8 mouse cellular contexts compared by ENCODE assay signal in the genomic region with DNA sequence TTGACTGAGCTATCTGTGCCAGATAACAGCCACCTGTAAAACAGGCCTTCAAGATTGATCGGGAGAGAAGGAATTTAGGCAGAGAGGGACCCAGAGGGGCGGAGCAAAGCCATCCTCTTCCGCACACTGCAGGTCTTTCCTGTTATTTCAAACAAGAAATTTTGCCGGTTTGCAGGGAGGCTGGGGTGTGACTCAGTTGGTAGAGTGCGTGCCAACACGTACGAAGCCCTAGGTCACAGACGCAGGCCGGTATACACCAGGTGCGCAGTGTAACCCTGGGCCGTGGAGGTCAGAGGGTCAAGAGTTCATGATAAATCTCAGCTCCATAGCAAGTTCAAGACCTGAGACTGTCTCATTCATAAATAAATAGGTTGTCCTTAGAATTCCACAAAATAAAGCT. TPM values are rescaled to one million over a fixed set of nuclear protein-coding genes. Genes with fewer than 3 reads are reported as not detected.
DNase-seq lines count a peak whose midpoint lies in the region; ATAC-seq and TF ChIP-seq lines count a peak whose summit lies in the region.

No protein-coding gene starts in this region.

- TF ChIP-seq POLR2A in lung, adult 2 months (IDR thresholded peaks at IDR 0.05; ENCODE audit: borderline replicate concordance, extremely low read depth, low read depth, low read length): no peak

- no peak overlapping the region; the same call in 1 of the 2 replicates for H3K4me2 ChIP-seq in forebrain, embryonic 14.5 days (ENCODE audit: low read length)
- H3K4me2 ChIP-seq in lung, postnatal 0 days (replicated peaks; ENCODE audit: low read depth, low read length): peak overlapping the region; percentile 57
- H3K4me2 ChIP-seq in intestine, embryonic 16.5 days (ENCODE audit: low read depth, low read length): peak overlapping the region; percentile 93
- peak overlapping the region; percentile 44 for H3K4me2 ChIP-seq in neural tube, embryonic 13.5 days

- no peak overlapping the region for H3K9ac ChIP-seq in forebrain, embryonic 14.5 days (ENCODE audit: low read length)
- no peak overlapping the region for H3K9ac ChIP-seq in lung, postnatal 0 days (replicated peaks; ENCODE audit: low read depth)
- H3K9ac ChIP-seq in intestine, embryonic 16.5 days (ENCODE audit: low read depth, low read length): peak overlapping the region; percentile 77
- no peak overlapping the region for H3K9ac ChIP-seq in neural tube, embryonic 13.5 days

- H3K27ac ChIP-seq in forebrain, embryonic 10.5 days: 0 out of 2 replicates have a peak overlapping the region, but pooled peaks have one; percentile 54
- H3K27ac ChIP-seq in forebrain, embryonic 14.5 days (ENCODE audit: low read depth, low read length): no peak overlapping the region
- H3K27ac ChIP-seq in lung, postnatal 0 days (ENCODE audit: low read length): no peak overlapping the region
- H3K27ac ChIP-seq in intestine, embryonic 16.5 days (ENCODE audit: low read length): no peak overlapping the region
- H3K27ac ChIP-seq in neural tube, embryonic 13.5 days (replicated peaks): no peak overlapping the region

- no peak for DNase-seq in forebrain, embryonic 10.5 days (ENCODE audit: extremely low spot score, low spot score)
- no peak for DNase-seq in forebrain, embryonic 14.5 days (ENCODE audit: low spot score)
- DNase-seq in lung, postnatal 0 days (ENCODE audit: low spot score): no peak
- DNase-seq in lung, adult 2 months: no peak
- DNase-seq in layer of hippocampus, postnatal 10 days (ENCODE audit: low spot score in 2 of 2): no peak
- no peak for DNase-seq in spleen, adult 12 weeks (ENCODE audit: low spot score)

- 52% methylated on average over 11 of the region's 11 CpGs for WGBS in forebrain, embryonic 10.5 days
- 56% methylated on average over 11 of the region's 11 CpGs for WGBS in forebrain, embryonic 14.5 days
- 34% methylated on average over 11 of the region's 11 CpGs for WGBS in lung, postnatal 0 days
- 43% methylated on average over 11 of the region's 11 CpGs for WGBS in lung, adult 2 months
- 40% methylated on average over 11 of the region's 11 CpGs for WGBS in intestine, embryonic 16.5 days
- WGBS in neural tube, embryonic 13.5 days: 49% methylated on average over 11 of the region's 11 CpGs

- TF ChIP-seq EP300 in lung, postnatal 0 days (IDR thresholded peaks at IDR 0.05): no peak

- peaks cover 21% of the 10 kb centered on the region for H3K4me1 ChIP-seq in forebrain, embryonic 10.5 days
- H3K4me1 ChIP-seq in forebrain, embryonic 14.5 days (ENCODE audit: control insufficient read depth, insufficient read depth, low read length): no peaks in the 10 kb centered on the region
- peaks cover 6% of the 10 kb centered on the region; the same call in 1 of the 2 replicates for H3K4me1 ChIP-seq in lung, postnatal 0 days (ENCODE audit: insufficient read depth, low read depth, low read length)
- peaks cover 2% of the 10 kb centered on the region; the same call in 1 of the 2 replicates for H3K4me1 ChIP-seq in lung, adult 2 months (ENCODE audit: control insufficient read depth, insufficient read depth, low read length)
- H3K4me1 ChIP-seq in intestine, embryonic 16.5 days (ENCODE audit: control insufficient read depth, insufficient read depth, low read length): peaks cover 19% of the 10 kb centered on the region
- peaks cover 12% of the 10 kb centered on the region; the same call in 1 of the 2 replicates for H3K4me1 ChIP-seq in neural tube, embryonic 13.5 days (replicated peaks)

- H3K36me3 ChIP-seq in forebrain, embryonic 10.5 days (replicated peaks): no peaks in the 10 kb centered on the region
- no peaks in the 10 kb centered on the region for H3K36me3 ChIP-seq in forebrain, embryonic 14.5 days (ENCODE audit: control insufficient read depth, insufficient read depth, low read length)
- no peaks in the 10 kb centered on the region for H3K36me3 ChIP-seq in lung, postnatal 0 days (ENCODE audit: insufficient read depth, low read length)
- no peaks in the 10 kb centered on the region for H3K36me3 ChIP-seq in intestine, embryonic 16.5 days (ENCODE audit: control insufficient read depth, insufficient read depth, low read length)
- H3K36me3 ChIP-seq in neural tube, embryonic 13.5 days: no peaks in the 10 kb centered on the region

- H3K27me3 ChIP-seq in forebrain, embryonic 10.5 days (ENCODE audit: poor library complexity, severe bottlenecking): peaks cover 72% of the 10 kb centered on the region
- H3K27me3 ChIP-seq in forebrain, embryonic 14.5 days (replicated peaks; ENCODE audit: control insufficient read depth, insufficient read depth, low read length): peaks cover 15% of the 10 kb centered on the region; the same call in 1 of the 2 replicates
- no peaks in the 10 kb centered on the region for H3K27me3 ChIP-seq in lung, postnatal 0 days (replicated peaks; ENCODE audit: insufficient read depth, low read length)
- H3K27me3 ChIP-seq in intestine, embryonic 16.5 days (replicated peaks; ENCODE audit: control insufficient read depth, insufficient read depth, low read length): no peaks in the 10 kb centered on the region
- H3K27me3 ChIP-seq in neural tube, embryonic 13.5 days: peaks cover 29% of the 10 kb centered on the region

- peak overlapping the region; percentile 48 for H3K4me3 ChIP-seq in forebrain, embryonic 10.5 days
- no peak overlapping the region for H3K4me3 ChIP-seq in forebrain, embryonic 14.5 days (ENCODE audit: low read depth, low read length)
- H3K4me3 ChIP-seq in lung, postnatal 0 days (ENCODE audit: low read depth, low read length): peak overlapping the region; percentile 24
- no peak overlapping the region for H3K4me3 ChIP-seq in lung, adult 2 months (replicated peaks; ENCODE audit: extremely low read depth, low read depth, low read length)
- peak overlapping the region; percentile 57 for H3K4me3 ChIP-seq in intestine, embryonic 16.5 days (ENCODE audit: low read length)
- 0 out of 2 replicates have a peak overlapping the region, but pooled peaks have one; percentile 10 for H3K4me3 ChIP-seq in neural tube, embryonic 13.5 days

- no peak for ATAC-seq in forebrain, embryonic 14.5 days
- ATAC-seq in lung, postnatal 0 days: no peak
- ATAC-seq in intestine, embryonic 16.5 days: peak; percentile 12
- no peak for ATAC-seq in neural tube, embryonic 13.5 days (ENCODE audit: low read depth)

- TF ChIP-seq CTCF in lung, postnatal 0 days (IDR thresholded peaks at IDR 0.05): no peak
- TF ChIP-seq CTCF in lung, adult 2 months (IDR thresholded peaks at IDR 0.05; ENCODE audit: insufficient read depth, low read length): no peak

- no peaks in the 10 kb centered on the region for H3K9me3 ChIP-seq in forebrain, embryonic 10.5 days
- no peaks in the 10 kb centered on the region for H3K9me3 ChIP-seq in forebrain, embryonic 14.5 days (replicated peaks; ENCODE audit: control insufficient read depth, low read length)
- no peaks in the 10 kb centered on the region for H3K9me3 ChIP-seq in lung, postnatal 0 days (ENCODE audit: low read length)
- no peaks in the 10 kb centered on the region for H3K9me3 ChIP-seq in intestine, embryonic 16.5 days (ENCODE audit: control insufficient read depth, low read length)
- H3K9me3 ChIP-seq in neural tube, embryonic 13.5 days: no peaks in the 10 kb centered on the region

RNA-seq across cellular contexts. Expression of gene Acp5, which starts 3.3 kb away (rescaled TPM):
- polyA plus RNA-seq in forebrain, embryonic 10.5 days (2016; fragmentation: Nextera tagmentation; extraction: Ambion mirVana): 19.2 and 26.1 TPM in 2 replicates
- polyA plus RNA-seq in forebrain, embryonic 14.5 days (2014; fragmentation: Nextera tagmentation; extraction: Ambion mirVana): 0.38 and 0.42 TPM in 2 replicates
- 8.9 and 9.1 TPM in 2 replicates for polyA plus RNA-seq in lung, postnatal 0 days (2015; fragmentation: Nextera tagmentation; extraction: Ambion mirVana)
- 47.7 and 54.5 TPM in 2 replicates for polyA plus RNA-seq in lung, adult 2 months (2012; rRNA removed)
- 78.2 and 87.5 TPM in 2 replicates for polyA plus RNA-seq in intestine, embryonic 16.5 days (2015; fragmentation: Nextera tagmentation; extraction: Ambion mirVana)
- 1.4 and 1.6 TPM in 2 replicates for polyA plus RNA-seq in neural tube, embryonic 13.5 days (2015; fragmentation: Nextera tagmentation; extraction: Ambion mirVana)
- under 1 TPM; 0.53 to 0.67 TPM for total RNA-seq in layer of hippocampus, postnatal 10 days (2021)

RNA-seq across cellular contexts. Expression of gene Elof1, which starts 15.2 kb away (rescaled TPM):
- 250 and 254 TPM in 2 replicates for polyA plus RNA-seq in forebrain, embryonic 10.5 days (2016; fragmentation: Nextera tagmentation; extraction: Ambion mirVana)
- polyA plus RNA-seq in forebrain, embryonic 14.5 days (2014; fragmentation: Nextera tagmentation; extraction: Ambion mirVana): 213 and 240 TPM in 2 replicates
- 188 and 191 TPM in 2 replicates for polyA plus RNA-seq in lung, postnatal 0 days (2015; fragmentation: Nextera tagmentation; extraction: Ambion mirVana)
- 176 and 180 TPM in 2 replicates for polyA plus RNA-seq in lung, adult 2 months (2012; rRNA removed)
- 134 and 157 TPM in 2 replicates for polyA plus RNA-seq in intestine, embryonic 16.5 days (2015; fragmentation: Nextera tagmentation; extraction: Ambion mirVana)
- 170 and 172 TPM in 2 replicates for polyA plus RNA-seq in neural tube, embryonic 13.5 days (2015; fragmentation: Nextera tagmentation; extraction: Ambion mirVana)
- 10 to 100 TPM; 60.4 to 60.7 TPM for total RNA-seq in layer of hippocampus, postnatal 10 days (2021)

RNA-seq across cellular contexts. Expression of gene Pigyl, which starts 24.4 kb away (rescaled TPM):
- 53.3 and 56.9 TPM in 2 replicates for polyA plus RNA-seq in forebrain, embryonic 10.5 days (2016; fragmentation: Nextera tagmentation; extraction: Ambion mirVana)
- polyA plus RNA-seq in forebrain, embryonic 14.5 days (2014; fragmentation: Nextera tagmentation; extraction: Ambion mirVana): 93.5 and 109 TPM in 2 replicates
- 100 and 112 TPM in 2 replicates for polyA plus RNA-seq in lung, postnatal 0 days (2015; fragmentation: Nextera tagmentation; extraction: Ambion mirVana)
- polyA plus RNA-seq in lung, adult 2 months (2012; rRNA removed): 67.8 and 68.8 TPM in 2 replicates
- 93.1 and 94.5 TPM in 2 replicates for polyA plus RNA-seq in intestine, embryonic 16.5 days (2015; fragmentation: Nextera tagmentation; extraction: Ambion mirVana)
- polyA plus RNA-seq in neural tube, embryonic 13.5 days (2015; fragmentation: Nextera tagmentation; extraction: Ambion mirVana): 83.8 and 86.9 TPM in 2 replicates
- total RNA-seq in layer of hippocampus, postnatal 10 days (2021): 10 to 100 TPM; 38.8 to 48.5 TPM

RNA-seq across cellular contexts. Expression of gene Cnn1, which starts 33.2 kb away (rescaled TPM):
- 0.46 and 1.0 TPM in 2 replicates for polyA plus RNA-seq in forebrain, embryonic 10.5 days (2016; fragmentation: Nextera tagmentation; extraction: Ambion mirVana)
- polyA plus RNA-seq in forebrain, embryonic 14.5 days (2014; fragmentation: Nextera tagmentation; extraction: Ambion mirVana): 0.19 and 0.72 TPM in 2 replicates
- 43.7 and 64.8 TPM in 2 replicates for polyA plus RNA-seq in lung, postnatal 0 days (2015; fragmentation: Nextera tagmentation; extraction: Ambion mirVana)
- 79.3 and 94.3 TPM in 2 replicates for polyA plus RNA-seq in lung, adult 2 months (2012; rRNA removed)
- 324 and 348 TPM in 2 replicates for polyA plus RNA-seq in intestine, embryonic 16.5 days (2015; fragmentation: Nextera tagmentation; extraction: Ambion mirVana)
- 2.6 and 2.9 TPM in 2 replicates for polyA plus RNA-seq in neural tube, embryonic 13.5 days (2015; fragmentation: Nextera tagmentation; extraction: Ambion mirVana)
- under 1 TPM; 0.42 to 0.43 TPM for total RNA-seq in layer of hippocampus, postnatal 10 days (2021)

RNA-seq across cellular contexts. Expression of gene Ecsit, which starts 47.0 kb away (rescaled TPM):
- polyA plus RNA-seq in forebrain, embryonic 10.5 days (2016; fragmentation: Nextera tagmentation; extraction: Ambion mirVana): 42.0 and 43.2 TPM in 2 replicates
- polyA plus RNA-seq in forebrain, embryonic 14.5 days (2014; fragmentation: Nextera tagmentation; extraction: Ambion mirVana): 47.2 and 56.2 TPM in 2 replicates
- polyA plus RNA-seq in lung, postnatal 0 days (2015; fragmentation: Nextera tagmentation; extraction: Ambion mirVana): 21.3 and 21.9 TPM in 2 replicates
- polyA plus RNA-seq in lung, adult 2 months (2012; rRNA removed): 29.1 and 36.4 TPM in 2 replicates
- polyA plus RNA-seq in intestine, embryonic 16.5 days (2015; fragmentation: Nextera tagmentation; extraction: Ambion mirVana): 50.8 and 54.2 TPM in 2 replicates
- 47.9 and 57.8 TPM in 2 replicates for polyA plus RNA-seq in neural tube, embryonic 13.5 days (2015; fragmentation: Nextera tagmentation; extraction: Ambion mirVana)
- total RNA-seq in layer of hippocampus, postnatal 10 days (2021): 10 to 100 TPM; 45.8 to 46.8 TPM

Comparison
In these comparisons a context has a peak if more than half of its experiments do, and no peak if none do; other contexts are left out.
1. H3K4me3 ChIP-seq: peak in forebrain, embryonic 10.5 days (single experiment), lung, postnatal 0 days (single experiment), intestine, embryonic 16.5 days (single experiment) and neural tube, embryonic 13.5 days (single experiment); none in forebrain, embryonic 14.5 days (single experiment) and lung, adult 2 months (single experiment).